Mouse (Mus musculus) adrenal gland, adult (tissue): ENCODE measurements around the gene Gm20388.

Experiments used
- DNase-seq, 2 experiments: peaks; one replicate each; pipeline ENCODE4 v3.0.0; 2022 to 2023; ENCODE audit warnings: low spot score in 1 of 2; ENCODE audit not compliant: inconsistent age in 2 of 2

Gene Gm20388

DNA sequence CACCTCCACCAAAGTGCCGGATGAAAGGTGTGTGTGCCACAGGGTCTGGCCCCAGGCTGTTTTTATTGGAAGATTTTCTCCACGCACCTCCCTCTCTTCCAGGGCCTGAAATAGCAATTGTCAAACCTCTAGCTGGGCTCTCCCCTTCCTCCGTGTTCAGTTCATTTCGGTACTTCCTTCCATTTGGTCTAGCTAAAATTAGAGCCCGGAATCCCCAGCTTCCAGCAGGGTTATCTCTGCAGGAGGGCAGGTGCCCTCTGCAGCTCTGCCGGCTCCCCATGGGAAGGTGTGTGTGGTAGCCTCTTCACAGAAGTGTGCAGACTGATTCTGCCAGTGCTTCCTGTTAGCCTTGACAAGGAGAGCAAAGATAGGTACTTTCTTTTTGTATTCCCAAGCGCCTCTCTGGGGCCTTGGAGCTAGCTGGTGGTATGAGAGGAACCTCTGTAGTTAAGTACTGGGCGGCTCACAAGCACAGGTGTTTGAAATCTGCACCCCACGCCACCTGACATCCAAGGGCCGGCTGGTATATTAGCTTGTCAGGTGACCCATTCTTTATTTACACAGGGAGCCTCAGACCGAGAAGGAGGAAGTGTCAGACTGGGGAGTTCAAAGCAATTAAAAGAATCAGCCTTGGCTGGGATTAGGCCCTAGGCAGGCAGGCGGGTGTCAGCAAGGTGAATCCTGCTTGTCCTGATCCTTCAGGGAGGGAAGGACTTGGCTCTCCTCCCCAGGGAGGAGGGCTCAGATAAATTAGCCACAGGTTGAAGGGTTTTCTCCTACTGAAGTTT lies 579.9 kb downstream of the Gm20388 start:
- peak in 1 of 2 experiments; percentile 68 for DNase-seq

DNA sequence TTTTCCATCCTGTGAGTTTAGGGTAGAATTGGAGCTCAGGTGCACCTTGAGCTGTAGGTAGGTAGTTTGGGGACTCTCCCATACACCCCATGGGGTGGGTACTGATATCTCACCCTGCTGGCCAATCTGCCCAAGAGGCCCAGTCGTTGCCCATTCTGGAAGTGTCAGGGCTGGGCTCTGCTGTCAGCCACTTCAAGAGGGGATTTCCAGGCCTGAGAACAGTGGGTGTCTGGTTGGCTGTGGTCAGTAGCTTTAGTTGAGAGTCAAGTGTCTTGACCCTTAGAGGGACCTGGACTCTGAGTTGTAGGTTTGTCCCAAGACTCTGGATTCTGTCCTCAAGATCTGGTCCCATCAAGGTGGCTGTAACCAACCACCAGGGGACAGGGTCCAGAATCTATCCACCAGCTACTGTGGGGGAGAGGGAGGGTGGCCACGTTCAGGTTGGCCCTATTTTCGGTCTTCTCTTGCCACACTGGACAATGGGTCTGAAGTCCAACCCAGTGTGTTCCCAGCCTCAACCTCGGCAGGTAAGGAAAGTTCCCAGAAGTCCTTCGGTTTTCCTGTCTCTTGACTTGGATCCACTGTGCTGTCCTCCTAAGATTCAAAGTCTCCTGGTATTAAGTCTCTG lies 580.6 kb downstream of the Gm20388 start:
- no peak for DNase-seq

DNA sequence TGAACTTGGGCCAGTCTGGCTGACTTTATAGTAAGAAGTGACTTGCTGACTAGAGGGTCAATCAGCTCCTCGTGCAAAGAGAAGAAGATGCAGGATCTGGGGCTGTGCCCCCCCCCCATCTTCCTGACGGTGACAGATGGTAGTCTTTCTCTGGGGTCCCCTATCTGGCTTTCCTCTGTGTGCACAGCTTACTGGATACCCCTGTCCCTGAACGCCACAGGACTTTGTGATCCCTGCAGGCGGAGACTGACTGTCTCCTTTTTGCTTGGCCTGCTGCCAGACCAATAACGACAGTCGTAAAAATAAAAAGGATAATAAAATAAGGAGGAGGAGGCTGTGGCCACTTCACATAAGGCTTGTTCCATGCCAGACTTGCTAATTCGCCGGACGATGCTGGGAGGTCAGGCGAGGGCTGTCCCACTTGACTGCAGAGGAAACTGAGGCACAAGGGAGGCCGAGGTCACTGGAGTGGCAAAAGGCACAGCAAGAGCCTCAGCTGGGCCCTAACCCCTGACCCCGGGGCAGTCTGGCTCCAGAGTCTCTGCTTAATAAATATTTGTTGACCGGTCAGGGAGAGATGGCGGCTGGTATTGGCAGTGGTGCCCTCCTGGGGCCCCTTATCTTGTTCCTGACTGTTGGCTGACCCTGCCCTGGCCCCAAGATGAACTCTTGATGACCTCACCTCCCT lies 581.7 kb downstream of the Gm20388 start:
- peak; percentile 64 to 76 for DNase-seq

DNA sequence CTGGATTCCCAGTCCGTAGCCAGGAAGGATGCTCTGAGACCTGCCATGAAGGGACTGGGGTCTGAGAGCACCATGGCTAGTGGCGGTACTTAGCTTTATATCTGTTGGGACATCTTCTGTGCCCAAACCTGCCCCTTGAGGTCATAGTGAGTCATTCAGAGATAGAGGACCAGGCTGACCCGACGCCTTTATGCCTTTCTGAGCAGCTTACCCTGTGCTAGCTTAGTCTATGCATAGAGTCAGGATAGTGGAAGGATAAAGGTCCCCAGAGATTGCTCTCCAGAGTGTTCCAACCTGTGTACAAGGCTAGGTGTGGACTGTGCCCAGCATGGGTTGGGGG lies 582.2 kb downstream of the Gm20388 start:
- DNase-seq, result peak in 1 of 2 experiments; percentile 77

DNA sequence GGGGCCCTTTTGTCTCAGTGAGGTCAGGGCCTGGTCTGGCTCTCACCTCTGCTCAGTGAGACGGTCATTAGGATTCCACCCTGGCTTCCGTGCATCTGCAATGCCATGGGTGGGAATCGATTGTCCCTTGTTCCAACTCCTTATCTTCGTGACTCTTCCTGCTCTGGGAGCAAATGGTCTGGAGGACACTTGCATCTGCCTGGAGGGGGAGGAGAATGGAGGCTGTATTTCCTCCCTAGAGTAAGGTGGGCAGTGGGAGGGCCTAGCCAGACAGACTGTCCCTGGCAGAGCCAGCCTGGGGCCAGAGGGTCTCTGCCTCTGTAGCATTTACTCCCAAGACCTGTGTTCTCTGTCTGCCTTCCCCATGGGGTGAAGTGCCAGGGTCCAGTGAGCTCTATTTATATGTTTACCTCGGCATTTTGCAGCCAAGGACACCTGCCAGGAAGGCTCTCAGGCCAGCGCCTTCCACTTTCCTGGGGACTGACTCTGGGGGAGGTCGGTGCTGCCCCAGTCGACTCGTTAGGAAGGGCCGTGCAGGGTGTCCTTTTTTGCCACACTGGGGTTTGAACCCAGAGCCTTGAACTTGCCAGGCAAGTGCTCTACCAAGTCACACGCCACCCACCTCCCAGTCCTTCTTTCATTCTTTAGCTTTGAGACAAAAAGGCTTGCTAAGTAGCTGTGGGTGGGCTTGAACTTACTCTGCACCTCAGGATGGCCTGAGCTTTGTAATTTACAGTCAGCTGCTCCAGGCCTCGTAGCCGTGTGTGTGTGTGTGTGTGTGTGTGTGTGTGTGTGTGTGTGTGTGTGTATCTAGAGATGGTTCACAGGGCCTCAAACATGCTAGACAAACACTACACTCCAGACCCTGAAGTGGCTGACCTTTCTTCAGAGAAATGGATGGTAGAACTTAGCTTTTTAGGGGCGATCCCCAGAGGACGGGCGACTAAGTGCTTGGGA lies 583.1 kb downstream of the Gm20388 start:
- peak; percentile 37 to 70 for DNase-seq

DNA sequence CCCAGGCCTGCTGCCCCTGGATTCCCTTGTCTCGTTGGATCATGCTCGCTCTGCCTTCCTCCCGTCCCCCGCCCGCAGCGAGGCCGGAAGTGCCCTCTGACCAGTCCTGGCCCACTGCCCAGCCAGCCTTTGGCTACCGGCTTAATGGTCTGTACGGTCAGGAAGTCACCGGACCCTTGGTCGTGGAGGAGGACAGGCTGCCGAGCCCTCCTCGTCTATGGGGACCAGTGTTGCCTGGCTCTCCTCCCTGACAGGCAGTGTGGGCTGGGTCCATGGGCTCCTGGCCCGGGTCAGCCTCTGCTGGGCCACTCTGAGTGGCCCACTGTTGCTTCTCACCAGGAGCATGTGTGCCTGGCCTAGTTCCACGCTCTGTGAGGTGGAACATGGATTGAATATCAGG lies 584.3 kb downstream of the Gm20388 start:
- DNase-seq, result peak; percentile 83 to 92

DNA sequence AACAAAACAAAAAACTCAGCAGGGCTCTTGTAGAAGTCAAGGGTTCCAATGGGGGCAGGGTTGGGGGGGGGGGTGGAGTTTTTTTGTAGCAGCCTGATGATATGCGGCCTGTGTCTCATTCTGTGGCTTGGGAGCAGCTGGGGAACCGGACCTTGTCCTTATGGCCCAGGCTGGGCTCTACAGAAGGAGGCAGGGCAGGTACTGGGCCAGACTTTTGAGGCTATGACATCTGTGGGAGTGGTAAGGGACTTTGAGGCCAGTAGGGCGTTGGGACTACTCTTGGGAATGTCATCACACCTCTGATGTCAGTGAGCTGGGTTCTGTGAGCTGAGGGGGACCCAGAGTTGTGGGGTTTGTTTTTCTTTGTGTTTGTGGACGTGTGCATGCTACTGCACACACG lies 584.8 kb downstream of the Gm20388 start:
- DNase-seq, result no peak

DNA sequence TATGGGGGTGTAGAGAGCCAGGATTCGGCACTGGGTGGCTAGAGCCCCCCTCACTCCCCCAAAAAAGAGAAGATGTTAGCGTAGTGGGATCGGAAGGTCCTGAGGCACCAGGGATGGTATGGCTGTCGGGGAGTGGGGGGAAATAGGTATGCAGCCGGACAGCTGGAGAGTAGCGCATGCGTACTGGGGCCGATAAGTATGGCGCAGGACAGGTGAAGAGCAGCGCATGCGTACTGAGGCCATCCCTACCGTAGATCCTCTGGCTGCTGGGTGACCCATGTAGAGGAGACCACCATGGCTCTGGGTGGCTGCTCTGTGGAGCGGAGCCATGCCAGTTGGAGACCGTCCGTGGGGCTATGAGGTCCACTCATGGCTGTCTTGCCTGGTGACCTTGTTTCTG lies 585.8 kb downstream of the Gm20388 start:
- no peak for DNase-seq

DNA sequence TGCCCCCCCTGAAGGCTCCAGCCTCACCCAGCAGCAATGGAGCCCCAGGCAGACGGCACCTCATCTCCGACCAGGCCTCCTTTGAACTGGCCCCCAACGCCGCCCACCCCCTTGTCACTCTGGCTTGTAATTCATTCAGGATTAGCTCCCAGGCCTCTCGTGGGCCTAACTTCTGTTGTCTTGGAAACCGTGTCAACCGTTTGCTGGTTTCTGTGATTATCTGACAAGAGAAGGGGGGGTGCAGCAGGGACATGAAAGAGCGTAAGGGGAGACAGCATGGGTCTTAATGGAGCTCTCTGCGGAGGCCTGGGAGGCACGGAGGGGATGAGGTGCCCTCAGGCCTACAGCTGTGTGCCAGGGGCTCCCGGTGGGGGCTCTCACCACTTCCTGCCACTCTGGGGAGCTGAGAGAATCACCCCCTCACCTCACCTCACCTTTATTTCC lies 586.9 kb downstream of the Gm20388 start:
- no peak for DNase-seq

DNA sequence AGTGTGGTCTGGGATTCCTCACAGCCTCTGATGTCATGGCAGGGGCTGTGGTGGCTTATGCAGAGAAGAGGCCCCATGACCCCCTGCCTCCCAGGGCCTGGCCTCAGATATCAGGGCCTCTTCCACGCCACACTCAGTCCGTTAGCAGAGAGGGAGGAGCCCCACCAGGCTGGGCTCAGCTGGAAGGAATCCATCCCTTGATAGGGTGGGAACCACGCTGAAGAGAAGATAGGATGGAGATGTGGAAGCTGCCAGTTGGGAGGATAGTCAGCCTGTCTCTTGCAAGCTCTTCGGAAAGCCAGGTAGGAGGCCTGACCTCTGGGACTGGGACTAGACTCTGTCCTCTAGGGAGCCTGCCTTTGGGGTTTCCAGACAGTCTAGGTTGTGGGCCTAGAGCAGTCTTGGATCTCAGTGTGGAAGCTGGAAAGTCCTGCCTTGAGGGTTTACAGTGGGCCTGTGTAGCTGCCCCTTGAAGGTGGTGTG lies 587.7 kb downstream of the Gm20388 start:
- DNase-seq, result peak; percentile 39 to 69

DNA sequence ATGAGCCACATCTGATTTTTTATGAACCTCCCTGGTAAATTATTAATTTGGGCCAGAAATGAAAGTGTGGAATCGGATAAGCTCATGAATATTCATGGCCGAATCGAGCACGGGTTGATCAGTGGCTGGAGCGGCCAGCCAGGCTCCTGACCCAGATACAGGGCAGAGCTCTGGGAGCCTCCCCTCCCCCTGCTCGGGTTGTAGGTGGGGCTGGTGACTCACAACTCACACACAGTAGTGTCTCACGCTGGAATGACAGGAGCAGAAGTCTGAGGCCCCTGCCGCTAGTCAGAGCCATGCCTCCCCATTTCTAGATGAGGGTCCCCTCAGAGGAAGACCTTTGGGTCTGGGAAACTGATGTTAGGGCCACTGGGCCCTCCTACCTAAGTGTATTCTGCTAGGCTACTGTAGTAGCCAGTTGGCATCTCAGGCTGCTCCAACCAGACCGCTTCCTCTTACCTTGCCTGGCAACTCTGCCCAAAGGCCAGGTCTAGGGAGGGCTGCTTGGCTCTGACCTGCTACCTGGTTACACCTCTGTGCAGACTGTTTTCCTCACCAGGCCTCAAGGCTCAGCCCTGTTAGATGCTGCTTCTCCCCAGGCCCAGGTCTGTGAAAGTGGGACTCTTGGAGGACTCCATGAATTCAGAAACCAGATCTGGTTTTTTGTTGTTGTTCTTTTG lies 588.4 kb downstream of the Gm20388 start:
- DNase-seq, result peak; percentile 93 to 96

DNA sequence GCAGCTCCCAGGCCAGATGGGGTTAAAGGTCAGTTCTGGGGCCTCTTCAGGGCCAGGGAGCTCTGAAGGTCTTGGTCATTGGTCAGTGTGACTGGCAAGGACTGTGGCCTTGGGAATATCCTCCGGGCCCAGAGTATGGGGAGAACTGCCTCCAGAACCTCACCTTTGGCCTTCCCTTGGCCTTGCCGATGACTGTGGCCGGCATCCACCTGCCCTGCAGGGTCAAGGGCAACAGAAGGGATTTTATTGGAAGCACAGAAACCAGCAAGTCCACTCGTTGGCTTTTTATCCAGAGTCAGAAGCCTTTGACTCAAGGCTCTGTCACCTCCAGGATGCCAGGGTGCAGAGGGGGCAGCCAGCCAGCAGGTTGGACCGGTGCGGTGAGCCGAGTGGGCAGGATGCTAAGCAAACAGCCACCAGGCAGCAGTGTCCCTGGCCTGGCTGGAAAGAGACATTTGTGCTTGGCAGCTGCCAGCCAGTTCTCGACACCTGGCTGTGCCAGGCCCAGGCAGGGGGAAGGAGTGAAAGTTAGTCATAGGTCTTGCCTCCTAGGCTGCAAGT lies 590.1 kb downstream of the Gm20388 start:
- DNase-seq, result peak; percentile 54 to 75

DNA sequence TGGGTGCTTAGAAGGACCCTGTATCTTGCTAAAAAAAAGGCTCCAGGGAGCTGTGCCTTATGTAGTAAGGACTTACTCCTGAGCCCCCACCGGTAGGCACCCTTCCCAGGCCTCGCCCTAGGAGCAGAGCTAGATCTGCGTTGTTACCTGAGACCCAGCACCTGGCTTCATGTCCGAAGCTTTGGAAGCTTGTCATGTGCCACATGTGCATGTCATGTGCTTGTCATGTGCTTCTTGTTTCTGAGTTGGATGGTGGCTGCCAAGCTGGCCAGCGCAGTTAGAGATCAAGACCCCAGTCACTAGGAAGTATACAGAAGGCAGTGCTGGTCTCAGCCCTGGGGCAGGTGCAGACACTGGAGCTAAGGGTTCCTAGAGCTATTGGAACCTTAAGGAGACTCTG lies 590.8 kb downstream of the Gm20388 start:
- no peak for DNase-seq

DNA sequence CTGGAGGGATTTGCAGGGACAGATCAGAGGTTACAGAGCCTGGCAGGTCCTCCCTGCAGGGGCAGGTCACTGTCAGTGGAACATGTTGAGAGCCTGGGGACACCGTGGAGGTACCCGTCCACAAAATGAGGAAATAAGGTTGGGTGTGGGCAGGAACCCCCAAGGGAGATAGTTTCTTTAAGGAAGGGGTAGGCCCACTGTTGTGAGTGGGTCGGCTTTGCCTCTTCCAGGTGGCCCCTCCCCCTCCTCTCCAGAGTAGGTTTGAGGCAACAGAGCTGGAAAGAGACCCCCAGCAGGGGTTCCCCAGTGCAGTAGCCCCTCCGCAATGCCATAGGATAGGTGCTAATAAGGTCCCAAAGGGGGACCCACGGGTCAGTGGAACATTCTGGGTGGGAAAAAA lies 591.8 kb downstream of the Gm20388 start:
- no peak for DNase-seq

DNA sequence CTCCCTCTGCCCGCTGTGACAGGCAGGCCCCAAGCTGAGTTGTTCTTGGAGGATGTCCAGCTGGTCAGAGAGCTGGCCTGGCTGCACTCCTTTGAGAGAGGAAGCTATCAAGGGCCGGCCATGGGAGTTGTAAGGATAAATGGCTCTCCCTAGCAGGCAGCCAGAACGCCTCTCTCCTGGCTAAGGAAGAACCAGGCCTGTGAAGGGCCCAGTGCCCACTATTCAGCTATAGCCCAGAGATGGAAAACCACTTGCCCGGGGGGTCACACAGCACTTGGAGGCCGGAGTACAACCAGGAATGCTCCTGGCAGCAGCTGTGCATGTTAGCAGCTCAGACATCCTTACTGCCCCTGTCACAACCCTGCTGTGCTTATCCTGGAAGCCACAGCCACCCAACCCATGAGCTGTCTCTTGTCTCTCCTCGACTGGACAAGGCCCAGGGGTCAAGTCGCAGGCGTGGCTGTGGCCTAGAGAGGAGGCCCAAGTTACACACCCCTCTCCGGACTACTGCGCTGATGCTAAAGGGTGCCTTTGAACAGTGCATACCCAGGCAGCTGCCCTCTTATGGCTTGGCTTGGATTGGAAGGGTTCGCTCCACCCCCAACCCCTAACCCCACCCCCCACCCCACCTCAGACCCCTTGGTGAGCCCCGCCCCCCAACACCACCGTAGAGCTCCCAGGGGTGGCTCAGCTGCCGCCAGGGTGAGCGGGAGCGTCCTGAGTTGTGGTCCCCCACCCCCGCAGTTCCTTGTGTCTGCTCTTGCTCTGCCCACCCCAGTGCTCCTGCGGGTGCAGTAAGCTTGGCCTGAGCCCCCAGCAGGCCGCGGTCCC lies 593.8 kb downstream of the Gm20388 start:
- peak; percentile 85 to 93 for DNase-seq

DNA sequence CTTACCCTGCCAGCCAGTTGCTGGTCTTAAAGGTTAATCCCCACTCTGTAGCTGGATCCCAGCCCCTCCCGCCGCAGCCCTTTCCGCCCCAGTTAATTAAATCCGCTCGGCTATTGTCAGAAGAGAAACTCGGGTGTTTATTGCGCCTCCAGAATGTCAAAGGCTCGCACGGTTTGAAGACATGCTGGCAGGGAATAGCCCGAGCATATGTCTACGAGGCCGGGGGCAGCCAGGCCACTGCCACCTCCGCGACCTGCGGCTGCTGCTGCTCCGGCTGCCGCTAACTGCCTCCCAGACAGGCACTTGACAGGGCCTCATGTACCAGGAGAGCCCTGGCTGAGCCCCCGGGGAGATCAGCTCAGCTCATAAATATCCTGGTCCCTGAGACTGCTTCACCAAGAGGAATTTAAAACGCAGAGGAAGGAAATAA lies 594.5 kb downstream of the Gm20388 start:
- DNase-seq, result peak in 1 of 2 experiments; percentile 65

DNA sequence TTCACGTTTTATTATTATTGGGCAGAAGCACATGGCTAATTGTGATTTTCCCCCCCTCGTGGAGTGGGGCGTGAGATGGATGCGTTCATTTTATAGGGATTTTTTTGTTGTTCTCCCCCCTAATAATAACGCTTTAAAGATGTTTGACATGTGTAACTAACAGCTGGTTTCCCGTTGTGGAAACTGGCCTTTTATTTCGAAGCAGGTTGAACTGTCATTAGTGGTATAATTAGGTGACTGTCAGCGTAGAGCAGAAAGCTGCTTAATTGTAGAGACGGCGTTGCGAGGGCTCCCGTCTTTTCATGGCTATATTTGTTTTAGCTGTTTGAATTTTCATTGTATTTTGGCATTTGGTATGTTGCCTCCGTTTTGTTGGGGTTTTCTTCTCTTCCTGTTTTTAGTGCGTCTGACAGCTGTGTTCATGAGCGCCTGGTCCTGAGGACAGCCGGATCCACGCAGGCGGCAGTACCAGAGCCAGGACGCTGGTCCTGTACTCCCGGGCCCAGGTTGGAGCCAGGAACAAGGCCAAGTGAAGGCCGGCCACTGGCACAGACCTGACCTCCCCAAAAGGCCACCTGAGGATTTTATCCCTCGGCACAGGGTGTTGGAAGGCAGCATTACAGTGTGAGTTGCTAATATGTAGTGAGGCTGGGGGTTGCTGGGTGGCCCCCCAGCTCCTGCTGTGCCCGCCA lies 595.1 kb downstream of the Gm20388 start:
- no peak for DNase-seq

DNA sequence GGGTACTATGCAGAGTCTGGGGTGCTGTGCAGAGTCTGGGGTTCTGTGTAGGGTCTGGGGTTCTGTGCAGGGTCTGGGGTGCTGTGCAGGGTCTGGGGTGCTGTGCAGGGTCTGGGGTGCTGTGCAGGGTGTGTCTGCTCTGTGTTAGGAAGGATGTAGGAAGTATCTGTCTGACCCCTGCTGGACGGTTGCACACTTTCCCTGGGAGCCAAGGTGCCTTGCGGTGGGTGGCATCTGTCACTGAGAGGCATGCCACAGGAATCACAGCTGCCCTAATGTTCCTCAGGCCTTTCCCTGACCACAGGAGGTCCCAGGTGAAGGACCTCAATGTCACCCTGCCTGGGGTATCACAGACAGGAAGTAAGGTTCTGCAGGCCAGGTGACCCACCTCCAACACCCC lies 595.9 kb downstream of the Gm20388 start:
- no peak for DNase-seq
